Mouse (Mus musculus) ES-CJ7 (cell line): ENCODE results near the gene Olfr517.

ENCODE experiments used
- DNase-seq: peaks from one replicate; pipeline ENCODE4 v3.0.0; 2011; ENCODE audit warnings: low read depth, low spot score

Gene Olfr517

DNA sequence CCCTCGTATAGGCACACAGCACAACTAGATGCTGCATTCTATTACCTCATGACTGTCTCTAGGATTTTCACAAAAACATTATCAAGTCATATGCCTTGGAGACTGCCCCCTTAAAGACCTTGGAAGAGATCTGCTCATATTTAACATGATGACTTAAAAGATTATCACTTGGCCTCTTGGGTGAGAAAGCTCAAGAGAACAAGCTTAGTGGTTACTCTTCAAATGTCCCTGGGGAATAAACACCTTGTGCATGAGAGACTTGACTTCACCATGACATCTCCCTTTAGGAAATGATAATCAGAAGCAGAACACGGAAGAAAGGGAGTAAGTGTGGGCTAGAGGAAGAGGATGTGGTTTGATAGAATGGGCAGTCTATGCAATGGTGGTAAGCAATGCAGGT lies at the start of gene Olfr517:
TSS of gene Olfr517 (minus strand) at position 101 of the 400 bp plus-strand sequence.
- no peak for DNase-seq

DNA sequence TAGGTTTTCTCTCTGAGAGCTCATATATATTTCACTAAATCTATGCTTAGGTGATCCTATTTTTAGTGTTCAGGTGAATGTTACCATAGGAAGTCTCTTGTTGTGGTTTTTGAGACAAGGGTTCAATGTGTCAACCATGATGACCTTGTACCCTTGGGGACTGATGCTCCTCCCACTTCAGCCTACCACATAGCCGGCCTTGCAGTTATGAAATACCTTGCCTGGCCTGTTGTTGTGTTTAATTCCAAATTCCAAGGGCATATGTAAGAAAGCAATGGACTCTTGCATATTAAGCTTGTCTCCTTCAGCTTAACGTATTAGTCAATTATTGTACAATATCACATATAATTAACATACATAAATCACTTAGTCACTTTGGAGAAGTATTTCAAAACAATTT lies 31.8 kb upstream of the Olfr517 start:
- no peak for DNase-seq

DNA sequence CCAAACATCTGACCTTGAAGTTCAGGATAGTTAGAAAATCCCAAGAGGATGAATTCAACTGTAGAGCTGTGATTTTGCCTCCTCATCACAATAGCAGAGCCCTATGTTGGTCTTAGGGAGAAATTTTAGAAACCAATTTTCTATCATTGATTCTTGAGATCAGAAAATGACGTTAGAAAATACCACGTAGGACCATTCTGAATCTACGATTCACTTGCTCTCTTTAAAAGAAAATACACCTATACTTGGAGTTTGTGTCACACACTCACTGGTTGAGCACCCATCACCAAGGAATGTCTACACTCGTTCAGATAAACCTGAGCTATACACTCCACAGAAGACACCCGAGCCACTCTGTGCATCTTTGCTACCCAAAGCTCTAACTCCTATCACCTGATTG lies 22.1 kb upstream of the Olfr517 start, which contains the start of gene Olfr519:
TSS of gene Olfr519 (minus strand) at position 101 of the 400 bp plus-strand sequence.
- DNase-seq: no peak

DNA sequence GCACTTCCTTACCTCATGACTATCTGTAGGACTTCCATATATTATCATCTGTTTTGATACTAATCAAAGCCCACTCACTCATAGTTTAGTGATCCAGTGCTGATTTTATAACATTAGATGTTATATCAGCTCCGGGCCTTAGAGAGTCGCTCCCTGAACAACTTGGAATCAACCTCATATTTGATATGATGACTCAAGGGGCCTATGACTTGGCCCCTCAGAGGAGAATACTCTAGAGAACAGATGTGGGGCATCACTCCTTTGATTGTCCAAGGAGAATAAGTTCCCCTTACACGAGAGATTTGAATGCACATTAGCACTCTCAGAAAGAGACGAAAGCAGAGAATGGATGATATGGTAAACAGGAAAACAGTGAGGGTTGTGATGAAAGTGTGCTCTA lies 12.7 kb upstream of the Olfr517 start, which contains the start of gene Olfr518:
TSS of gene Olfr518 (minus strand) at position 101 of the 400 bp plus-strand sequence.
- no peak for DNase-seq

DNA sequence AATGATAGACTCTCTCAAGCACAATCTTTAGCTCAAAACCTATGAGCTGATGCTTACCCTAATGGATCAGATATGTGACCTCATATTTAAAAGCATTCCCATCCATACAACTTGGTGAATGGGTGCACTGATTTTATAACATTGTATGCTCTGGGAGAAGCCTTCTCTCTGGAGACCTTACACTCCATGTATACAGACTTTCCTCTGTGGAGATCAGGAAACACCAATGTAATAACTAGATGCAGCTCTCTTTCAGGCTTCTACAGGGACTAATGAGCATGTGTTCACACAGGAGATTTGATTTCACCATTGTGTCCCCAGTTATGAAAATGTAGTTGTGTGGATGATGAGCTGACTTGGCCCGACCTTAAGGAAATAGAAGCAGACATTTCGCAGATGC lies 21.8 kb downstream of the Olfr517 start, which contains the start of gene Olfr516:
TSS of gene Olfr516 (minus strand) at position 101 of the 400 bp plus-strand sequence.
- DNase-seq: no peak

DNA sequence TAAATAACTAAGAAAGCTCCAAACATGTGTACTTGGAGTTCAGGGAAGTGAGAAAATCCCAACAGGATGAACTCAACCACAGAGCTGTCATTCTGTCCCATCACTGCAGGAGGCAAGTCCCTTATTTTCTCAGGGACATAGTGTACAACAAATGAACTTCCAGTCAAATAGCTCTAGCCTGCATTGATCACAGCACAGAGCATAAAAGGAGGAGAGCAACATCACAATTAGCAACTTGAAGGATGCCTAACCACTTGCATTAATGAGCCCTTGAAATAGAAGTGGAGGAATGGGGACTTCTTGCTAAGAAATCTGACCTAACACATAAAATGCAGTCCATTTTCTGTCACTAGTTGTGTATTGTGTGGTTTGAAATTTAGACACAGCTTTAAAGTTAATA lies 46.3 kb downstream of the Olfr517 start, which contains the start of gene Olfr514:
TSS of gene Olfr514 (minus strand) at position 101 of the 400 bp plus-strand sequence.
- no peak for DNase-seq
